Mouse (Mus musculus) layer of hippocampus, postnatal 14 days (tissue): Measurements from ENCODE around the gene Pxt1. TPM values are rescaled to one million over a fixed set of nuclear protein-coding genes. Genes with fewer than 3 reads are reported as not detected.
A peak's percentile ranks its signal among the peaks of the same experiment; 100 is the strongest.
"Not testable (repeated sequence)": the region's sequence is repeated elsewhere in the genome, so short reads cannot be mapped to it uniquely, and the experiment has no call there.

Experiments
- DNase-seq, 2 experiments: peaks; one replicate each; pipeline ENCODE4 v3.0.0; 2021 to 2022; ENCODE audit warnings: low spot score in 2 of 2, mixed read lengths in 1 of 2
- long read RNA-seq, 2 experiments: library from polyadenylated mRNA; stranded (forward); transcript quantifications; one replicate each; pipeline ENCODE4 v2.0.0; 2021
- total RNA-seq, 2 experiments: library from RNA; stranded (reverse); gene quantifications; 2 replicates each; pipeline ENCODE4 v1.2.3; 2021

The Pxt1 gene
- not detected for total RNA-seq
- long read RNA-seq, experiment 1, result 0 reads
- long read RNA-seq, experiment 2, partial matches to known transcripts, result 0 of 1 reads
- long read RNA-seq, experiment 2, other reads (novel, unspliced or antisense), result 0 of 1 reads

GRCm38 (mm10) chr17:28943740-28944139, at the start of gene Pxt1:
Gene Pxt1, minus strand, starts transcription at chr17:28943840.
- DNase-seq, result no peak

GRCm38 (mm10) chr17:28993004-28993403, 49.4 kb upstream of the Pxt1 start:
- DNase-seq, result not testable (repeated sequence)

GRCm38 (mm10) chr17:28992105-28992504, 48.5 kb upstream of the Pxt1 start:
- DNase-seq, result peak in 1 of 2 experiments; percentile 31

GRCm38 (mm10) chr17:28991286-28991685, 47.6 kb upstream of the Pxt1 start:
- no peak for DNase-seq

- no peak for DNase-seq
Measured at GRCm38 (mm10) chr17:28990060-28990459, 46.4 kb upstream of the Pxt1 start.

- DNase-seq, result no peak
Measured at GRCm38 (mm10) chr17:28988996-28989395, 45.4 kb upstream of the Pxt1 start.

GRCm38 (mm10) chr17:28988291-28988690, 44.7 kb upstream of the Pxt1 start:
- no peak for DNase-seq

GRCm38 (mm10) chr17:28987713-28988112, 44.1 kb upstream of the Pxt1 start:
- DNase-seq, result peak in 1 of 2 experiments; percentile 28

- no peak for DNase-seq
Measured at GRCm38 (mm10) chr17:28986833-28987232, 43.2 kb upstream of the Pxt1 start.

GRCm38 (mm10) chr17:28984724-28985420, 41.2 kb upstream of the Pxt1 start:
- DNase-seq, result no peak

- DNase-seq, result no peak
Measured at GRCm38 (mm10) chr17:28982591-28982990, 39.0 kb upstream of the Pxt1 start.

- DNase-seq, result no peak
Measured at GRCm38 (mm10) chr17:28981081-28981480, 37.4 kb upstream of the Pxt1 start.

GRCm38 (mm10) chr17:28979091-28979490, 35.5 kb upstream of the Pxt1 start:
- DNase-seq, result no peak

- no peak for DNase-seq
Measured at GRCm38 (mm10) chr17:28970122-28970521, 26.5 kb upstream of the Pxt1 start.

GRCm38 (mm10) chr17:28967021-28967610, 23.5 kb upstream of the Pxt1 start:
- no peak for DNase-seq

GRCm38 (mm10) chr17:28961596-28961995, 18.0 kb upstream of the Pxt1 start:
- no peak for DNase-seq

- no peak for DNase-seq
Measured at GRCm38 (mm10) chr17:28960597-28960996, 17.0 kb upstream of the Pxt1 start.

- DNase-seq, result no peak
Measured at GRCm38 (mm10) chr17:28954416-28954815, 10.8 kb upstream of the Pxt1 start.

GRCm38 (mm10) chr17:28953251-28953650, 9.6 kb upstream of the Pxt1 start:
- DNase-seq, result no peak

GRCm38 (mm10) chr17:28951831-28952799, 8.5 kb upstream of the Pxt1 start, which contains the start of gene Kctd20:
Gene Kctd20, plus strand, starts transcription at chr17:28951950.
- peak; percentile 90 to 91 for DNase-seq

GRCm38 (mm10) chr17:28950751-28951150, 7.1 kb upstream of the Pxt1 start:
- no peak for DNase-seq
